Mouse (Mus musculus) heart, embryonic 15.5 days (tissue): ENCODE data around the gene Il15ra. TPM values are rescaled to one million over a fixed set of nuclear protein-coding genes. Genes with fewer than 3 reads are reported as not detected.
"Not testable (repeated sequence)": the region's sequence is repeated elsewhere in the genome, so short reads cannot be mapped to it uniquely, and the experiment has no call there.

Experiments
- ATAC-seq: fragments of 200-750 bp; cut with Nextera tagmentation; replicated peaks from 2 replicates; pipeline ENCODE4 v1.8.0; 2017; ENCODE audit warnings: low read depth, moderate TSS enrichment; ENCODE audit not compliant: insufficient number of reproducible peaks, insufficient read depth, low FRiP score
- H3K27ac ChIP-seq: fragments of 300-500 bp; sonication (generic); 2 replicates; pipeline ENCODE4 v1.5.1; 2015; ENCODE audit warnings: mild to moderate bottlenecking, inconsistent platforms
- H3K27me3 ChIP-seq: fragments of 300-500 bp; sonication (generic); 2 replicates; pipeline ENCODE4 v1.6.1; 2015; ENCODE audit warnings: inconsistent platforms
- H3K36me3 ChIP-seq: fragments of 300-500 bp; sonication (generic); 2 replicates; pipeline ENCODE4 v1.6.1; 2015; ENCODE audit warnings: mild to moderate bottlenecking, inconsistent platforms
- H3K4me1 ChIP-seq: fragments of 300-500 bp; sonication (generic); replicated peaks from 2 replicates; pipeline ENCODE4 v1.6.1; 2015; ENCODE audit warnings: inconsistent platforms
- H3K4me2 ChIP-seq: fragments of 300-500 bp; sonication (generic); 2 replicates; pipeline ENCODE4 v1.6.1; 2015; ENCODE audit warnings: inconsistent platforms, mild to moderate bottlenecking, moderate library complexity
- H3K4me3 ChIP-seq: fragments of 300-500 bp; sonication (generic); 2 replicates; pipeline ENCODE4 v1.5.1; 2015; ENCODE audit warnings: mild to moderate bottlenecking, inconsistent platforms
- H3K9ac ChIP-seq: fragments of 300-500 bp; sonication (generic); 2 replicates; pipeline ENCODE4 v1.6.1; 2015; ENCODE audit warnings: mild to moderate bottlenecking, inconsistent platforms
- H3K9me3 ChIP-seq: fragments of 300-500 bp; sonication (generic); replicated peaks from 2 replicates; pipeline ENCODE4 v1.6.1; 2016; ENCODE audit warnings: inconsistent platforms
- WGBS: fragments of 180-500 bp; shearing (Covaris S2); methylation state at CpG from one replicate; pipeline ENCODE4 v1.1.7; 2015; ENCODE audit warnings: mixed read lengths; 5-methylcytosine and 5-hydroxymethylcytosine counted together
- polyA plus RNA-seq: library from polyadenylated mRNA; unstranded; fragments of >200 nt; fragmentation: Nextera tagmentation; extraction: Ambion mirVana; gene quantifications from 2 replicates; pipeline ENCODE4 v1.2.1, GENCODE M21; 2015

Il15ra gene
- polyA plus RNA-seq, 1 experiment from 2014 or later: 11.7 TPM

DNA sequence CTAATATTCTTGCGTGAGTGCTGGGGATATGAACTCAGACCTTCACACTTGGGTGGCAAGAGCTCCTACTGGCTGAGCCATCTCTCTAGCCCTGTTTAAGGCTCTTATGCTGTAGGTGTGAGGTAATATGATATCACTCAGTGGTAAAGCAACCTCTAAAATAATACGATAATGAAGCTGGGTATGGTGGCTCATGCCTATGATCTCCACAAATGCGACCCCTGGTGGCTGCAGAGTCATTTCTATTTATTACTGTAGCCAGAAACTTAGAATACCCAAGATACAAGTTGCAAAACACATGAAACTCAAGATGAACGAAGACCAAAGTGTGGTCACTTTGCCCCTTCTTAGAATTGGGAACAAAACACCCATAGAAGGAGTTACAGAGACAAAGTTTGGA lies 5.0 kb downstream of the Il15ra start:
- not testable (repeated sequence) for H3K27me3 ChIP-seq, H3K27ac ChIP-seq, ATAC-seq, H3K9ac ChIP-seq, H3K36me3 ChIP-seq, H3K4me2 ChIP-seq, H3K9me3 ChIP-seq, H3K4me3 ChIP-seq
- 48% methylated on average over 4 of the region's 4 CpGs for WGBS
- peaks cover 12% of the 10 kb centered on the region for H3K4me1 ChIP-seq

- no peaks in the 10 kb centered on the region for H3K36me3 ChIP-seq
- 0 out of 2 replicates have a peak, but pooled peaks cover 3% of the 10 kb centered on the region for H3K4me1 ChIP-seq
- H3K9ac ChIP-seq: no peak overlapping the region
- no peak overlapping the region for H3K27ac ChIP-seq
- H3K9me3 ChIP-seq: no peaks in the 10 kb centered on the region
- 82% methylated on average over 6 of the region's 6 CpGs for WGBS
- no peak for ATAC-seq
- H3K4me3 ChIP-seq: no peak overlapping the region
- no peak overlapping the region for H3K4me2 ChIP-seq
- no peaks in the 10 kb centered on the region for H3K27me3 ChIP-seq
Measured at GRCm38 (mm10) chr2:11712483-11712990, 7.4 kb downstream of the Il15ra start.

DNA sequence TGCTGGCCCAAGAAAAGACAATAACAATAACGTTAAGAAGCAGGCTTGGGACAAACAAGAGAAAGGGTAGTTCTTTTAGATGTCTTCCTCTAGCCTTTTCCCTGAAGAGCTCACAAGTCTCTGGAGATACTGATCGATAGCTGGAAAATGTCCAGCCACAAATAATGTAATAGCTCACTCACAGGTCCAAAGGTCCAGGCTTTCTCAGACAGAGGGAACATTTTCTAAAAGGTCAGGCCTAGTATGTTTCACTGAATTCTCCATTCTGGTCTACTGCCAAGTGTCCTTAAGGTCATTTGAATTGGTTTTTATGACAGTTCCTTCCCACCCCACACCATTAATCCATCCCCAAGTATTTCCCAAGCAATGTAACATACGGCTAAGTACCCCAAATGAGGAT lies 7.9 kb downstream of the Il15ra start:
- H3K27me3 ChIP-seq: no peaks in the 10 kb centered on the region
- H3K4me2 ChIP-seq: no peak overlapping the region
- H3K36me3 ChIP-seq: no peaks in the 10 kb centered on the region
- H3K4me3 ChIP-seq: no peak overlapping the region
- ATAC-seq: no peak
- H3K4me1 ChIP-seq: 0 out of 2 replicates have a peak, but pooled peaks cover 3% of the 10 kb centered on the region
- WGBS: 67% methylated on average over 3 of the region's 3 CpGs
- no peaks in the 10 kb centered on the region for H3K9me3 ChIP-seq
- no peak overlapping the region for H3K9ac ChIP-seq
- no peak overlapping the region for H3K27ac ChIP-seq

DNA sequence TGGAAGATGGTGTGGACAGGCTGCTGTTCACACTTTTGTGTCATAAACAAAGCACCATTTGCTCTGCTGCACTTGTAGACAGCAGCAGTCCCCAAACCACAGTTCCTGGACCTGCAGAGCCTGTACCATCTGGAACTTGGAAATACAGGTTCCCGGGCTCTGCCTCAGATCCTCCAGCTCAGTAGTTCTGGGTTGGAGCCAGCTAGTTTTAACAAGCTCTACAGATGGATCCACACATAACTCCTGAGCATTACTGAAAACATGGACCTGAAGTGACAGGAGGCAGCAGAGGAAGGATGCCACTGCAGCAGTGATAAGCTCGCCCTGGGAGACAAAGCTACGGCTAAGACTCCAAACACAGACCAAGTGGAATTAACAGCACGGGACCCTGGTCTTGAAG lies 9.4 kb downstream of the Il15ra start:
- 74% methylated on average over 4 of the region's 4 CpGs for WGBS
- H3K36me3 ChIP-seq: peaks cover 7% of the 10 kb centered on the region; the same call in 1 of the 2 replicates

DNA sequence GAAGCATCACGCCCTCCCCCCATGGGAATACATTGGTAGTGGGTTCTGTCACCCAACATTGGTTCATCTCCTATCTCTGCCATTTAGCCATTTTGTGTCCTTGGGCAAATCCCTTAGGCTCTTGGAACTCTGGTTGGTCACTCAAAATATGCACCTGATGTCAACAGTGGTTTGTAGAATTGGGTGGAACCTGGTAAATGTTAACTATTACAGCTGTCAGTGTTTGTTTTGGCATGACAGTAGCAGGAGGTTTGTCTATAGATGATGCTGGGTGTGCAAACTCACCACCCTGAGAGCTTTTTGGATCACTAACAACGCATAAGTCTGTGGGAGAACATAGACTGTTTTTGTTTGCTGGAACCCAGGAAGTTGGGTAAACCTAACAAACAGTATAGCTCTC lies 13.5 kb downstream of the Il15ra start:
- no peak overlapping the region for H3K4me2 ChIP-seq
- no peak overlapping the region for H3K27ac ChIP-seq
- no peaks in the 10 kb centered on the region for H3K27me3 ChIP-seq
- no peak overlapping the region for H3K9ac ChIP-seq
- H3K4me3 ChIP-seq: no peak overlapping the region
- H3K4me1 ChIP-seq: no peaks in the 10 kb centered on the region
- H3K36me3 ChIP-seq: peaks cover 7% of the 10 kb centered on the region; the same call in 1 of the 2 replicates
- H3K9me3 ChIP-seq: no peaks in the 10 kb centered on the region
- no peak for ATAC-seq
- WGBS: 80% methylated on average over 2 of the region's 2 CpGs

More for the DNA sequence above, 9.4 kb downstream of the Il15ra start:
- Histone ChIP-seq H3K27me3 (no peaks in the 10 kb centered on the region), H3K9me3 (no peaks in the 10 kb centered on the region), H3K4me1 (0 out of 2 replicates have a peak, but pooled peaks cover 3% of the 10 kb centered on the region), H3K9ac (no peak overlapping the region), H3K4me2 (no peak overlapping the region), H3K4me3 (no peak overlapping the region), H3K27ac (no peak overlapping the region)
- ATAC-seq: no peak

- Histone ChIP-seq H3K9ac (no peak overlapping the region), H3K9me3 (no peaks in the 10 kb centered on the region), H3K27ac (no peak overlapping the region), H3K27me3 (no peaks in the 10 kb centered on the region), H3K4me3 (no peak overlapping the region), H3K4me1 (no peaks in the 10 kb centered on the region), H3K4me2 (no peak overlapping the region), H3K36me3 (peaks cover 7% of the 10 kb centered on the region; the same call in 1 of the 2 replicates)
- WGBS: 82% methylated on average over 9 of the region's 9 CpGs
- no peak for ATAC-seq
Measured at GRCm38 (mm10) chr2:11722564-11722963, 17.5 kb downstream of the Il15ra start.

DNA sequence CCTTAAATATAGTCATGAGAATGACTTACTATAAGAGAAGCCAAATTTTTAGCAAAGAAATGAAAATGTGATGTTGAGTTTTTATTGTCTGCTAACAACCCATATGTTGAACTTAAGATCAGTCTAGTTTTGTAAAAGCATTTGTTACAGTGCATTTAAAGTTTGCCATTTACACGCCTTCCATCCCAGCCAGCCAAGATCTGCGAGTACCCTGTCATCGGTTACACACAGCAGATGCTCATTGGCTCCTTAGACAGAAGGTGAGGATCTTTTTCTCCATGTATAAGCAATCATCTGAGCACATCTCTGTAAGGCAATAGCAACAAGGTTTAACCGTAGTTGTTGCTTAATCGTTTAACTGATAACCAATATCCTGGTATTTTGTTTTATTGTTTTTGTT lies 22.5 kb downstream of the Il15ra start:
- Histone ChIP-seq H3K36me3 (0 out of 2 replicates have a peak, but pooled peaks cover 7% of the 10 kb centered on the region), H3K27me3 (no peaks in the 10 kb centered on the region), H3K27ac (no peak overlapping the region), H3K9ac (no peak overlapping the region), H3K4me1 (no peaks in the 10 kb centered on the region), H3K9me3 (no peaks in the 10 kb centered on the region), H3K4me2 (no peak overlapping the region), H3K4me3 (no peak overlapping the region)
- WGBS: 90% methylated on average over 5 of the region's 5 CpGs
- no peak for ATAC-seq

GRCm38 (mm10) chr2:11729091-11729490 lies 24.0 kb downstream of the Il15ra start:
- Histone ChIP-seq H3K27me3 (no peaks in the 10 kb centered on the region), H3K4me3 (no peak overlapping the region), H3K27ac (no peak overlapping the region), H3K9me3 (no peaks in the 10 kb centered on the region), H3K36me3 (0 out of 2 replicates have a peak, but pooled peaks cover 7% of the 10 kb centered on the region), H3K4me2 (no peak overlapping the region), H3K9ac (no peak overlapping the region), H3K4me1 (no peaks in the 10 kb centered on the region)
- WGBS: 52% methylated on average over 3 of the region's 3 CpGs
- no peak for ATAC-seq

DNA sequence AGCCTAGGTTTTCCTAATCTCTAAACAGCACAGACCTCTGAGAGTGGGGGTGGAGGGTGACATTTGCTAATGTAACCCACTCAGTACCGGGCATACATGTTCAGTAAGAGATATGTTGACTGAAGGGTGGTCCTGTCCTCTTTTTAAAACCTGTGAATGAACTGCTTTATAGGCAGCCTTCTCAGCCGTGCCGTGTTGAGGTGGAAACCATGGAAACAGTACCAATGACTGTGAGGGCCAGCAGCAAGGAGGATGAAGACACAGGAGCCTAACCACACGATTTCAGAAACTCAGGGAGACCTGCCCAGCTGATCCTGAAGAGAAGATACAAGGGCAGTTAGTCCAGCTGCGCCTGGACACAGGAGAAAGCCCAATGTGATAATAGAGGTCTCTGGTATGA lies 27.9 kb downstream of the Il15ra start:
- H3K9ac ChIP-seq: no peak overlapping the region
- H3K27ac ChIP-seq: no peak overlapping the region
- H3K36me3 ChIP-seq: 0 out of 2 replicates have a peak, but pooled peaks cover 7% of the 10 kb centered on the region
- no peak overlapping the region for H3K4me3 ChIP-seq
- H3K27me3 ChIP-seq: no peaks in the 10 kb centered on the region
- 72% methylated on average over 5 of the region's 5 CpGs for WGBS
- H3K4me1 ChIP-seq: no peaks in the 10 kb centered on the region
- no peaks in the 10 kb centered on the region for H3K9me3 ChIP-seq
- ATAC-seq: no peak
- no peak overlapping the region for H3K4me2 ChIP-seq

- Histone ChIP-seq H3K36me3 (peaks cover 19% of the 10 kb centered on the region), H3K9ac (no peak overlapping the region), H3K4me1 (no peaks in the 10 kb centered on the region), H3K4me3 (no peak overlapping the region), H3K27ac (no peak overlapping the region), H3K9me3 (no peaks in the 10 kb centered on the region), H3K27me3 (no peaks in the 10 kb centered on the region), H3K4me2 (no peak overlapping the region)
- no peak for ATAC-seq
- 86% methylated on average over 6 of the region's 6 CpGs for whole genome bisulfite sequencing
Measured at GRCm38 (mm10) chr2:11735853-11736252, 30.8 kb downstream of the Il15ra start.

- H3K4me2 ChIP-seq: no peak overlapping the region
- no peak overlapping the region for H3K27ac ChIP-seq
- H3K4me3 ChIP-seq: no peak overlapping the region
- peaks cover 48% of the 10 kb centered on the region for H3K36me3 ChIP-seq
- no peak for ATAC-seq
- no peaks in the 10 kb centered on the region for H3K27me3 ChIP-seq
- 83% methylated on average over 3 of the region's 3 CpGs for WGBS
- H3K4me1 ChIP-seq: no peaks in the 10 kb centered on the region
- H3K9me3 ChIP-seq: no peaks in the 10 kb centered on the region
- no peak overlapping the region for H3K9ac ChIP-seq
Measured at GRCm38 (mm10) chr2:11738794-11739193, 33.7 kb downstream of the Il15ra start.

- H3K9me3 ChIP-seq: no peaks in the 10 kb centered on the region
- no peak overlapping the region for H3K9ac ChIP-seq
- H3K4me3 ChIP-seq: no peak overlapping the region
- H3K4me2 ChIP-seq: no peak overlapping the region
- ATAC-seq: no peak
- WGBS: 94% methylated on average over 4 of the region's 4 CpGs
- peaks cover 56% of the 10 kb centered on the region for H3K36me3 ChIP-seq
- no peaks in the 10 kb centered on the region for H3K4me1 ChIP-seq
- no peak overlapping the region for H3K27ac ChIP-seq
- H3K27me3 ChIP-seq: no peaks in the 10 kb centered on the region
Measured at GRCm38 (mm10) chr2:11739516-11740051, 34.5 kb downstream of the Il15ra start.
